Mouse (Mus musculus): Measurements from ENCODE around the gene Hist1h2bp. TPM values are rescaled to one million over a fixed set of nuclear protein-coding genes. Genes with fewer than 3 reads are reported as not detected.

Gene Hist1h2bp
- polyA plus RNA-seq (2017; shearing (Covaris generic)) = 1 to 10 TPM in 1 of 2 experiments, not detected in 1; 1.6 TPM

GRCm38 (mm10) chr13:21786899-21787629 is at the start of gene Hist1h2bp, which contains the start of gene Hist1h2an:
Gene Hist1h2bp, plus strand, starts transcription at chr13:21787461.
Gene Hist1h2an, minus strand, starts transcription at chr13:21787218.

GRCm38 (mm10) chr13:21750159-21751017 is 36.9 kb upstream of the Hist1h2bp start, which contains the start of gene Hist1h4k:
Gene Hist1h4k, minus strand, starts transcription at chr13:21750505.

GRCm38 (mm10) chr13:21753524-21754285 is 33.6 kb upstream of the Hist1h2bp start, which contains the start of the genes Hist1h2ak and Hist1h2bn:
Gene Hist1h2ak, minus strand, starts transcription at chr13:21753827.
Gene Hist1h2bn, plus strand, starts transcription at chr13:21754123.

GRCm38 (mm10) chr13:21779767-21780731 is 7.2 kb upstream of the Hist1h2bp start, which contains the start of gene Hist1h1b:
Gene Hist1h1b, minus strand, starts transcription at chr13:21780625.

GRCm38 (mm10) chr13:21783255-21783617 is 4.0 kb upstream of the Hist1h2bp start, which contains the start of gene Hist1h3i:
Gene Hist1h3i, minus strand, starts transcription at chr13:21783370.

GRCm38 (mm10) chr13:21810073-21810472 is 22.8 kb downstream of the Hist1h2bp start, which contains the start of the genes Hist1h2bq and Hist1h2ao:
Gene Hist1h2bq, minus strand, starts transcription at chr13:21810197.
Gene Hist1h2ao, plus strand, starts transcription at chr13:21810465.

GRCm38 (mm10) chr13:21811539-21811938 is 24.3 kb downstream of the Hist1h2bp start, which contains the start of gene Hist1h4m:
Gene Hist1h4m, plus strand, starts transcription at chr13:21811746.

GRCm38 (mm10) chr13:21831418-21832394 is 44.4 kb downstream of the Hist1h2bp start, which contains the start of gene Hist1h4n:
Gene Hist1h4n, minus strand, starts transcription at chr13:21832196.

GRCm38 (mm10) chr13:21833461-21833860 is 46.2 kb downstream of the Hist1h2bp start, which contains the start of the genes Hist1h2ap and Hist1h2br:
Gene Hist1h2ap, minus strand, starts transcription at chr13:21833507.
Gene Hist1h2br, plus strand, starts transcription at chr13:21833743.

Other genes with a start within 250 kb of the Hist1h2bp start
- gene Olfr1366, start 244.7 kb upstream of the Hist1h2bp start, polyA plus RNA-seq (2017; shearing (Covaris generic)) = not detected
- gene Olfr1535, start 227.6 kb upstream of the Hist1h2bp start, polyA plus RNA-seq (2017; shearing (Covaris generic)) = 1 to 10 TPM in 1 of 2 experiments, under 1 TPM in 1; 0.95 to 2.1 TPM
- gene Olfr1364, start 205.7 kb upstream of the Hist1h2bp start, polyA plus RNA-seq (2017; shearing (Covaris generic)) = not detected
- gene Olfr1362, start 173.4 kb upstream of the Hist1h2bp start, polyA plus RNA-seq (2017; shearing (Covaris generic)) = not detected
- gene Olfr11, start 144.9 kb upstream of the Hist1h2bp start, polyA plus RNA-seq (2017; shearing (Covaris generic)) = not detected
- gene Olfr1361, start 124.1 kb upstream of the Hist1h2bp start, polyA plus RNA-seq (2017; shearing (Covaris generic)) = under 1 TPM in 1 of 2 experiments, not detected in 1; 0.60 TPM
- gene Olfr1360, start 110.1 kb upstream of the Hist1h2bp start, polyA plus RNA-seq (2017; shearing (Covaris generic)) = under 1 TPM in 1 of 2 experiments, not detected in 1; 0.21 TPM
- under 1 TPM in 1 of 2 experiments, not detected in 1; 0.71 TPM for gene Olfr1359, start 89.3 kb upstream of the Hist1h2bp start, polyA plus RNA-seq (2017; shearing (Covaris generic))
- gene Hist1h2bl, start 71.3 kb upstream of the Hist1h2bp start, polyA plus RNA-seq (2017; shearing (Covaris generic)) = 1 to 10 TPM in 1 of 2 experiments, not detected in 1; 1.4 TPM
- 10 to 100 TPM; 14.1 to 15.1 TPM for gene Hist1h2ai, start 71.0 kb upstream of the Hist1h2bp start, polyA plus RNA-seq (2017; shearing (Covaris generic))
- gene Hist1h3h, start 69.8 kb upstream of the Hist1h2bp start, polyA plus RNA-seq (2017; shearing (Covaris generic)) = 1 to 10 TPM; 1.7 to 2.2 TPM
- not detected for gene Hist1h2bm, start 65.4 kb upstream of the Hist1h2bp start, polyA plus RNA-seq (2017; shearing (Covaris generic))
- under 1 TPM in 1 of 2 experiments, not detected in 1; 0.34 TPM for gene Hist1h4j, start 52.4 kb upstream of the Hist1h2bp start, polyA plus RNA-seq (2017; shearing (Covaris generic))
- 10 to 100 TPM in 1 of 2 experiments, 1 to 10 TPM in 1; 4.7 to 30.8 TPM for gene Hist1h4k, start 37.0 kb upstream of the Hist1h2bp start, polyA plus RNA-seq (2017; shearing (Covaris generic))
- gene Hist1h2ak, start 33.6 kb upstream of the Hist1h2bp start, polyA plus RNA-seq (2017; shearing (Covaris generic)) = 1 to 10 TPM; 2.4 to 8.2 TPM
- gene Hist1h2bn, start 33.3 kb upstream of the Hist1h2bp start, polyA plus RNA-seq (2017; shearing (Covaris generic)) = 1 to 10 TPM; 3.2 to 5.7 TPM
- gene Hist1h1b, start 6.8 kb upstream of the Hist1h2bp start, polyA plus RNA-seq (2017; shearing (Covaris generic)) = 1 to 10 TPM; 2.0 to 3.3 TPM
- 1 to 10 TPM in 1 of 2 experiments, not detected in 1; 1.5 TPM for gene Hist1h3i, start 4.1 kb upstream of the Hist1h2bp start, polyA plus RNA-seq (2017; shearing (Covaris generic))
- 1 to 10 TPM; 2.5 to 3.2 TPM for gene Hist1h2an, start 243 bp upstream of the Hist1h2bp start, polyA plus RNA-seq (2017; shearing (Covaris generic))
- gene Hist1h2bq, start 22.7 kb downstream of the Hist1h2bp start, polyA plus RNA-seq (2017; shearing (Covaris generic)) = 10 to 100 TPM in 1 of 2 experiments, 1 to 10 TPM in 1; 7.5 to 13.4 TPM
- gene Hist1h2ao, start 23.0 kb downstream of the Hist1h2bp start, polyA plus RNA-seq (2017; shearing (Covaris generic)) = not detected
- gene Hist1h4m, start 24.3 kb downstream of the Hist1h2bp start, polyA plus RNA-seq (2017; shearing (Covaris generic)) = 10 to 100 TPM; 42.5 to 43.7 TPM
- gene Hist1h4n, start 44.7 kb downstream of the Hist1h2bp start, polyA plus RNA-seq (2017; shearing (Covaris generic)) = 10 to 100 TPM; 22.4 to 34.7 TPM
- gene Hist1h2ap, start 46.0 kb downstream of the Hist1h2bp start, polyA plus RNA-seq (2017; shearing (Covaris generic)) = 100 to 1,000 TPM; 128 to 153 TPM
- gene Hist1h2br, start 46.3 kb downstream of the Hist1h2bp start, polyA plus RNA-seq (2017; shearing (Covaris generic)) = 10 to 100 TPM in 1 of 2 experiments, 1 to 10 TPM in 1; 7.3 to 14.5 TPM
- gene Zfp184, start 157.6 kb downstream of the Hist1h2bp start, polyA plus RNA-seq (2017; shearing (Covaris generic)) = under 1 TPM in 1 of 2 experiments, not detected in 1; 0.36 TPM
- not detected for gene Pom121l2, start 193.7 kb downstream of the Hist1h2bp start, polyA plus RNA-seq (2017; shearing (Covaris generic))
- 1 to 10 TPM in 1 of 2 experiments, under 1 TPM in 1; 0.16 to 1.4 TPM for gene Prss16, start 222.3 kb downstream of the Hist1h2bp start, polyA plus RNA-seq (2017; shearing (Covaris generic))
- under 1 TPM in 1 of 2 experiments, not detected in 1; 0.83 TPM for gene Hist1h2ah, start 248.1 kb downstream of the Hist1h2bp start, polyA plus RNA-seq (2017; shearing (Covaris generic))
- gene Hist1h2bk, start 248.4 kb downstream of the Hist1h2bp start, polyA plus RNA-seq (2017; shearing (Covaris generic)) = under 1 TPM in 1 of 2 experiments, not detected in 1; 0.48 TPM